Mouse (Mus musculus) ES-Bruce4 (cell line): Measurements from ENCODE around the gene Kcnj10.

ENCODE experiments used
- CTCF ChIP-seq: IDR thresholded peaks from one replicate; pipeline ENCODE4 v1.8.1; 2011; ENCODE audit warnings: low read depth, low read length
- POLR2A ChIP-seq: IDR thresholded peaks from one replicate; pipeline ENCODE4 v1.8.1; 2011; ENCODE audit warnings: low read length; ENCODE audit not compliant: insufficient read depth

DNA sequence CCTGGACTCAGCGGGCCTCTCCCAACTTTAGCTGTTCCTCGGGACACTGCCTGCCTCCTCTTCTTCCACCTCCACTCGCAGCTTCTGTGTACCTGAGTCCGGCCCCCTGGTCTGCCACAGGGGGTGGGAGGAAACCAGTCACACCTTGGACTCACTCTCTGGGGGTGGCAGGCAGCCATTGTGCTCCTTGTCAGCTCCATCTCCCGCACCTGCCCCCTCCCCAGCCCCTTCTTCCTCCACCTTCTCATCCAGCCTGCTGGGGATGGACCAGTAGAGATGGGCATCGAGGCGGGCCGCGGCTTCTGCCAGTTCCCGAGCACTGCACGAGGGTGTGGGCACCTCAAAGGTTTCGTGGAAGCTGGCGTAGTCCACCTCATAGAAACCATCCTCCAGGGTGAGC is 18.3 kb upstream of the Kcnj10 start:
- TF ChIP-seq POLR2A (no peak), CTCF (no peak)
